Comparison of ENCODE assay signal across 8 mouse cellular contexts in the genomic region with DNA sequence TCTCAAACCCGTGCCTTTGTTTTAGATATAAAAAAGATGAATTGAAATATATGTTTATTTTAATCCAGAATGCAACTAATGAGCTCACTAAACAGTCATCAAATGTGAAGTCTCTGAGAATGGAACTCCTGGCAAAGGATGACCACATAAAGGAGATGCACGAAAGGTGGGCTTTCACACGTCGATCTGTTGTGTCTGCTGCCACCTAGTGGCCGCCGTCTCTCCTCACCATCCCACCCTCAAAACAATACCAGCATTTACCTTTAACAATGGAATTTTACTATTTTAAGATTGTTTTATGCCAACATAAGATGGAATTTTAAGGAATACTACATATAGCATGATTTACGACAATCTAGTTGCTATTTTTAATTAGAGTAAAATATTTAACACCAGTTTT.
A peak's percentile ranks its signal among the peaks of the same experiment; 100 is the strongest.
DNase-seq lines count a peak whose midpoint lies in the region; ATAC-seq and TF ChIP-seq lines count a peak whose summit lies in the region.

No protein-coding gene starts in this region.

- no peak overlapping the region for H3K4me2 ChIP-seq in hindbrain, embryonic 16.5 days (ENCODE audit: low read length)
- no peak overlapping the region for H3K4me2 ChIP-seq in neural tube, embryonic 13.5 days

- no peaks in the 10 kb centered on the region; the same call in 1 of the 2 replicates for H3K36me3 ChIP-seq in hindbrain, embryonic 16.5 days (ENCODE audit: control insufficient read depth, insufficient read depth, low read length)
- H3K36me3 ChIP-seq in neural tube, embryonic 13.5 days = 0 out of 2 replicates have a peak, but pooled peaks cover 9% of the 10 kb centered on the region

- TF ChIP-seq CTCF in bone marrow macrophage, adult 2 months (IDR thresholded peaks at IDR 0.05; ENCODE audit: low read depth, low read length) = peak; percentile 86
- peak; percentile 95 for TF ChIP-seq CTCF in embryonic fibroblast, embryonic 13.5 days (IDR thresholded peaks at IDR 0.05; ENCODE audit: borderline replicate concordance, insufficient read depth, low read length)

- intact Hi-C loops in left cerebral cortex, postnatal 4 days (cut with DNase I) = loop anchor here (5.0 kb wide), 2 partner anchors 219 to 1304 kb away; no protein-coding TSS in a partner anchor

- DNase-seq in urinary bladder, postnatal 25 days (ENCODE audit: low spot score) = peak; percentile 49
- no peak for DNase-seq in urinary bladder, postnatal 4 days (ENCODE audit: low spot score in 2 of 2)
- DNase-seq in left cerebral cortex, postnatal 4 days = peak; percentile 79

- no peak for TF ChIP-seq POLR2A in bone marrow macrophage, adult 2 months (IDR thresholded peaks at IDR 0.05; ENCODE audit: borderline replicate concordance, low read depth, low read length)
- TF ChIP-seq POLR2A in embryonic fibroblast, embryonic 13.5 days (IDR thresholded peaks at IDR 0.05; ENCODE audit: low read depth, low read length) = no peak

- H3K27ac ChIP-seq in bone marrow macrophage, adult 2 months (ENCODE audit: insufficient read depth, low read depth, low read length) = no peak overlapping the region
- H3K27ac ChIP-seq in embryonic fibroblast, embryonic 13.5 days (ENCODE audit: insufficient read depth, low read length) = no peak overlapping the region
- H3K27ac ChIP-seq in hindbrain, embryonic 16.5 days (ENCODE audit: low read depth, low read length) = no peak overlapping the region
- H3K27ac ChIP-seq in neural tube, embryonic 13.5 days (replicated peaks) = no peak overlapping the region

- H3K9ac ChIP-seq in hindbrain, embryonic 16.5 days (ENCODE audit: low read depth, low read length) = no peak overlapping the region
- H3K9ac ChIP-seq in neural tube, embryonic 13.5 days = no peak overlapping the region

- H3K27me3 ChIP-seq in hindbrain, embryonic 16.5 days (replicated peaks; ENCODE audit: control insufficient read depth, insufficient read depth, low read length) = no peaks in the 10 kb centered on the region
- no peaks in the 10 kb centered on the region for H3K27me3 ChIP-seq in neural tube, embryonic 13.5 days

- peak; percentile 80; the same call in 1 of the 2 replicates for ATAC-seq in hindbrain, embryonic 16.5 days
- ATAC-seq in neural tube, embryonic 13.5 days (ENCODE audit: low read depth) = peak; percentile 84; the same call in 1 of the 2 replicates
- no peak for ATAC-seq in erythroid progenitor cell, adult 5-6 weeks (replicated peaks; ENCODE audit: low FRiP score, poor library complexity, severe bottlenecking)

- WGBS in hindbrain, embryonic 16.5 days = 13% methylated on average over 7 of the region's 7 CpGs
- WGBS in neural tube, embryonic 13.5 days = 14% methylated on average over 7 of the region's 7 CpGs

- H3K9me3 ChIP-seq in hindbrain, embryonic 16.5 days (ENCODE audit: control insufficient read depth, low read length) = no peaks in the 10 kb centered on the region
- no peaks in the 10 kb centered on the region for H3K9me3 ChIP-seq in neural tube, embryonic 13.5 days

- no peak overlapping the region for H3K4me3 ChIP-seq in bone marrow macrophage, adult 2 months (ENCODE audit: insufficient read depth, low read length)
- no peak overlapping the region for H3K4me3 ChIP-seq in embryonic fibroblast, embryonic 13.5 days (ENCODE audit: insufficient read depth, low read length)
- no peak overlapping the region for H3K4me3 ChIP-seq in hindbrain, embryonic 16.5 days (ENCODE audit: low read length)
- H3K4me3 ChIP-seq in neural tube, embryonic 13.5 days = no peak overlapping the region

- H3K4me1 ChIP-seq in bone marrow macrophage, adult 2 months (ENCODE audit: control insufficient read depth, insufficient read depth, low read length) = no peaks in the 10 kb centered on the region
- no peaks in the 10 kb centered on the region for H3K4me1 ChIP-seq in embryonic fibroblast, embryonic 13.5 days (ENCODE audit: control insufficient read depth, insufficient read depth, low read length)
- H3K4me1 ChIP-seq in hindbrain, embryonic 16.5 days (ENCODE audit: control insufficient read depth, insufficient read depth, low read depth, low read length) = no peaks in the 10 kb centered on the region
- no peaks in the 10 kb centered on the region for H3K4me1 ChIP-seq in neural tube, embryonic 13.5 days (replicated peaks)

Comparison
In these comparisons a context has a peak if more than half of its experiments do, and no peak if none do; other contexts are left out.
1. DNase-seq: peak in urinary bladder, postnatal 25 days (single experiment) and left cerebral cortex, postnatal 4 days (single experiment); none in urinary bladder, postnatal 4 days (0 of 2).